Mouse (Mus musculus) frontal cortex, postnatal 36 days (tissue): Measurements from ENCODE around the gene Dusp22.

ENCODE experiments used
- DNase-seq, 2 experiments: peaks; one replicate each; pipeline ENCODE4 v3.0.0; 2022; ENCODE audit warnings: low spot score in 2 of 2

Gene Dusp22

DNA sequence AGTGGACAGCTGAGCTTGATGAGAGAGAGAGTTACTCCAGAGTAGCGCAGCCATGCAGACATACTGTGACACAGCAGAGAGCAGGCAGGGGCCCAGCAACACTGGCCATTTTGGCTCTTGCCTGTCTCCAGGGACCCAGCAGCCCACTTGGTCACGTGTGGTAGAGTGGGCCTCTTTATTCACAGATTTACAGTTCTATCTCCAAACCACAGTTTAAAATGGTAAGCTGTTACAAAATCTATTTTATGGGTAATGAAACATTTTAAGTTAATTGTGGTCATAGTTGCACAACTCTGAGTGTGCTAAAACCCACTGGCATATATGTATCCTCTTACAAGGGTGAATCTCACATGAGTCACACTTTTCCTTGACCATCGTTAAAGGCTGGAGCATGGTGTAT is 9.5 kb downstream of the Dusp22 start:
- DNase-seq: no peak

DNA sequence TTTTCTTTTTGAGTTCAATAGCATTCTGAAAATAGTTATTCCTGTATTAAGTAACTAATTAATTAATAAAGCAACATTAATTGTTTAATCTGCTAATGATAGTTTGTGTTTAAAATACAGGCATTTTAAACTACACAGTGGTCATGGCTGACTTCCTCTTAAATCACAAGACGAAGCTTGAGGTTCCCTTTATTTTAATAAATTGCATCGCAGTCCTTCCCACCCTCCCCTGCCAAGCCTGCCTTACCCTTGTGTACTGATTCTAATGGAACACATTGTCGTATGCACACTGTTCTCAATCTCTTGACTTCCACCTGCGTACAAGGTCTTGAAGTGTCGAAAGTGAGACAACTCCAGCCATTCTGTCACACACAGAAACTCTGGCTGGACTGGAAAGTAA is 14.1 kb downstream of the Dusp22 start:
- no peak for DNase-seq

DNA sequence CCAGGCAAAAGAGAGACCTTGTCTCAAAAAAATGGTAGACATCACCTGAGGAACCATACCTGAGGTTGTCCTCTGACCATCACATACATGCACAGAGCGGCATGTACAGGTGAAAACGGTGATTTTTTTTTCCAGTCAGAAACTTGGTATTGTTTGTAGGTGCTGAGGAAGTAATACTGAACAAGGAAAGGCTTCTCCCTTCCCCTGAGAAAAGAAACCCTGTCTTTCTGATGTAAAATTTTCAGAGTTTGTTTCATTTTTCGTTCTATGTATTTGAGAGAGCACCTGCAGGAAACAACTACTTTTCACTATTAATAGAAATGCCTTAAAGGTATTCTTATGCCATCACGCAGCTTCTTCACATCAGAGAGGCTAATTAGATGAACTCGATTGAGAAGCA is 19.0 kb downstream of the Dusp22 start:
- no peak for DNase-seq

DNA sequence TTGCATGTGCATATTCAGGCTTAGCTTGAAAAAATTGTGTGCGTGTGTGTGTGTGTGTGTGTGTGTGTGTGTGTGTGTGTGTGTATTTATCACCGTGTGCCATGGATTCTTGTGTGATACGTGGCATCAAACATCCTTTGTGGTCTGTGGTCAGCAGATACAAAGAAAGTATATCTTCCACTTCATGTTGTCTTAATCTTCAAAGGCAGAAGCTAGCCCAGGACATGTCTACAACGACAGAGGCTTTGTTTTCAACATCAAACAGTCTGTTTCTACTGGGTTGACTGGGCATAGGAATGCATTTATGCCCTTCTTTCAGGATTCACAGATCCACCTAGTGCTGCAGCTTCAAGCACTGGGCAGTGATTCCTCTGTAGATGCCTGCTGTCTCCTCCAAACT is 22.1 kb downstream of the Dusp22 start:
- no peak for DNase-seq

DNA sequence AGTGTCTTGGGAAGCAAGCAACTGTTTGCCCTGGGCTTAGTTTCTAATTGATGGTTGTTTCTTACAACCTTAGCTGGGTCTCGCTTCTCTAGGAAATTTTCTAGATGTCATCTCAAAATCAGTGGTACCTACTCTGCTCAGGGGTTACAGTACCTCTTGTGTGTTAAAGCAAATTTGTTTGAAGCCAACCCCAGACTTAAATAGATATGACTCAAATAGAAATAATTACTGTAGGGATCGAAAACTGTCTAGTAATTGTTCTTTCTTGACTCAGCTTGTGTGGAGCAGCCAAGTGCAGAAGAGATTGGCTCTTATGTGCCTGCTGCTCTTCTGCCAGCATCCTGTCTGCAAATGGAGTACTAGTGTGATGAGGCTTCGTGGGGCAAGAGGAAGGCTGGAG is 22.5 kb downstream of the Dusp22 start:
- no peak for DNase-seq

DNA sequence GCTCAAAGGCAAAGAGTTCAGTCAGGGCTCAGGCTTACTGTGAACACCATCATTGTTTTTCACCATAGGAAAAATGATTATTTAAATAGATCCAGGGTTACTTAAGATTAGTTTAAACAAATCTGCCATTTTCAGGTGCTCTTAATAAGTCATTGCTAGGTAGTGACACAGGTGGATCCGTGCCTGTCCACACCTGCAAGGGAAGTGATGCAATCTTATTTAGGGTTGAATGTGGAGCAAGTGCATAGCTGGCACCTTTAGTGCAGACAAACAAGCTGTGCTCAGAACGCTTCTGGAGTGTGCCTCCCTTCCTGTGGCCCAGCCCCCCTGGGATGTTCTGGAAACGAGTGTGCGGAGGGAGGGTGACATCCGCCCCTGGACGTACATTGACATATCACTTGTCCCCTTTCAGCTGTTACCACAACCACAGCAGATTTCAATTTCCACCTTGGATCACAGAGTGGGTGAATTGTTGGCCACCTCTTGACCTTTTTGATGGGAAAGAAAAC is 24.9 kb downstream of the Dusp22 start:
- DNase-seq: no peak

DNA sequence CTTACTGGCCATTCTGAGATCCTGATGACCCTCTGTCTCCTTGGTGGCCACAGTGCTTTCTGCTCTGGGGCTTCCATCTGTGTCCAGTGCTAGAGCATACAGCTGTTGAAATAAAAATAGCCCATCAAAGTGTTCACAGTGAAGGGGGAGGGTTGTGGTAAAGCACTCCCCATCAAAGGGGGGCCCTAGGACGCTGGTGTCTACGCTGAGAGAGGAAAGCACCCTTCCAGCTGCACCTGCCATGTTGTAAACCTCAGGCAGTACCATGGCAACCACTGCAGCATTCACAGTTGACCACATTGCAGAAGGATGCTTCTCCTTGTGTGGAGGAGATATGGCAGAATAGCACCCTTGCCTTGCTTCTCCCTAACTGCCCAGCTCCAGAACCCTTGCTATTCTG is 26.2 kb downstream of the Dusp22 start:
- DNase-seq: no peak

DNA sequence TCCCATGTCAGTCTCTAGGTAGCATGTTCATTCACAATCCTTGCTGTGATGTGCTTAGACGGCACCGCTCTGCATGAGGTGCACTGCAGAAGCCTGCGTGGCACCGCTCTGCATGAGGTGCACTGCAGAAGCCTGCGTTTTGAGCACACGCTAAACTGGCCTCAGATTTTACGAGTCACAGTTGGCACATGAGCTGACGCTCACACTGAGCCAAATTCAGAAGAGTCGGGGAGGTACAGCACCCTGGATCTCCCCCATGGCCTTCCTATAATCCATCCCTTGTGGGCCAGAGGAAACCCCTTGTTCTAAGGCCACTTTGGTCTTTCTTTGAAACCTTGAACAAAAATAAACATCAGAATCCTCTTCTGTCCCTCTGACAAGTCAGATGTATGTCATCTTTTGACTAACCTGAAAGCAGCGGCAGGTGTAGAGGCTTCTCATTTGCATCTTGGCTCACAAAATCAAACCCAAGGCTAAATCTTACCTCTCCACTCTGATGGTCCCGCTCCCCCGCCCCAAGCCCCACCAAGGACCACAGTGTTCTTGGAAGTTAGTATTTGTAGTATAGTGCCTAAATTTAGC is 28.3 kb downstream of the Dusp22 start:
- no peak for DNase-seq

DNA sequence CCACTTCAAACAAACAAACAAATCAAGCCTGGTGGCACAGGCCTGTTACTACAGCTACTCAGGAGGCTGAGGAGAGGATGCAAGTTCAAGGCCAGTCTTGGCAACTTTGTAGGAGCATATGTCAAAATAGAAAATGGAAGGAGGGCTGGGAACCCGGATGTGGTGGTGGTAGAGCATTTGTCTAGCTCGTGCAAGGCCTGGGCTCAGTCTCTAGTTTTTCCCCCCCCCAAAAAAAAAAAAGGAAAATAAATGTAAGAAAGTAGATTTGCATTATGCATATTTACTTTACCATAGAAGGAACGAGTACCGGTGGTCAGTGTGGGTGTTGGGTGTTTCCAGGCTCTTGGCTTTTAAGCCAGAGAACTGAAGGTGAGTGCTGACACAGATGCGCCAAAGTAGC is 29.7 kb downstream of the Dusp22 start:
- no peak for DNase-seq

DNA sequence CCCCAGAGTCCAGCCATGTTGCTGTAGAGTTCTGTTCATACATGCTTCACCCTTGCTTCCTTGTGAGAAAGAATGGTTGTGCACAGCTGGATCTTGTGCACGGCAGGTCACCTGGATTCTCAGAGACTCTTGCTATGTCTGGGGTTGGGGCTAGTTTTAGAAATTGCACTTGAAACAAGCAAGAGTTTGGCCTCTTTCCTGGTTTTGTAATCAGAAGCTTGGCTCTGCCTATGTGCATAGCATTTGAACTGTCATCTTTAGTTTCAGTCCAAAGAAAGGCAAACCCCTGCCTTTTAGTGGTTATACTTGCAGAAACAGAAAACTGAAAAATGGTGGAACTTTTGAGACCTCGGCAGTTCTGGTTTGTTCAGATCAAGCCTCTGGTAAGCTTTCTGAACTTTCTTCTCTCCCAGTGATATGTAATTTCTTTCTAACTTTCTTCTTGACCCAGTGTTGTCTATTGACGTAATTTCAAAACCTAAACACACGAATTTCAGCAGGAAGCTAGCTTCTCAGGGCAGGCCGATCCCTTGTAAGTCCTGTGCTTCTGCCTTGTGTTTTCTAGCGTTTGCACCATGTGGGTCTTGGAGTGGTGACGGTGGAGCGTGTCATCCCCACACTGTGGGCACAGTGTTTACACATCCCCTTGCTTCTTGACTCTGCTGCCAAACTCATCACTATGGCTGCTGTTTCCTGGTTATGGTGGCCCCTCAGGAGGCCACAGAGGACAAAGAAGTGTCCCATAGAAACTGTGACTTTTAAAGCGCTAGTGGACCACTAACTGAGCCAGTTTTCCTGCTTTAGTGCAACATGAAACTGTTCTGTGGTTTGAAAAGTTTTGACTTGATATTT is 31.9 kb downstream of the Dusp22 start:
- DNase-seq: no peak

DNA sequence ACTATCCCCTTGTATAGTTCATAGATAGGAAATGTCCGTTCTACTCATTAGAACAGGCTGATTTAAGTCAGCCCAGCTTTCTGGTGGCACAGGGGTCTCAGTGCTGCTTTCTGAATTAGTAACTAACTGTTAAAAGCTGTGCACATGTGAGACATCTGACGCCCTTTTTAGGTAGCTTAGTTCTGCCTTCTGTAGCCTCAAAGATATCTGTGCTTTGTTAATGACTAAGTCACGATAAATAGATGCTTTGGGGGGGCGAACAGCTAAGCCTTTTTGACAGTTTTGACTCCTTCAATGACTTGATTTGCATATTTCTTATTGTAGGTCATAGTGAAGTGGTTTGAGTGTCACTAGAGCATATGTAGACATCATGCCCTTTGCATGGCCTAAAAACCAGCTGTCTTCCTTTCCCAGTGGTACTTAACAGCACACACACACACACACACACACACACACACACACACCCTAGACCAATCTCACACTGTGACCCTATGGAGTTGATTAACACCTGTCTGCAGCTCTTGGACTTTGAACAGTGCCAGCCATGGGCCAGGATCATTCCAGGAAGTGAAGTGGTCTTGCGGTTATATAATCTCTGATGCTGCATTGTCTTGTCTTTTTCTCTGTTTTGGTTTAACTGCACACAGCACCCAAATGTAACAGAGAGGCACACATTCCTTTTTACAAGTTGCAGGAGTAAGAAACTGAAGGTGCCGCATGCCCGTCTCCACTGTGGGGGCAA is 33.0 kb downstream of the Dusp22 start:
- DNase-seq: no peak

DNA sequence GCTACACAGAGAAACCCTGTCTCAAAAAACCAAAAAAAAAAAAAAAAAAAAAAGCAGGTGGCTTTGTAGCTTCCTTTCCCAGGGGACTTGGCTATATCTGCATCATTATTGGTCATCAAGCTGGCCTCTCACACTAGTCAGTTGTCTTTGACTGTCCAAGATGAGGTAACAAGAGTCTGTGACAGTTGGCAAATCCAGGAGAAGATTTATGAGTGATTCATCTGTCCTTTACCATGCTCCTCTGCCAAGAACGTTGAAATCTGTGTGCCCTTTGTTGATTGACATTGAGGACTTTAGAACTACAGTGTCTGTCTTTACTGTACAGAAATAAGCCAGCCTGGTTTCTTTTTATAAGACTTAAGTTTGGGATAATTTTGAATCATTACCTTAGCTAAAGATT is 35.4 kb downstream of the Dusp22 start:
- no peak for DNase-seq

DNA sequence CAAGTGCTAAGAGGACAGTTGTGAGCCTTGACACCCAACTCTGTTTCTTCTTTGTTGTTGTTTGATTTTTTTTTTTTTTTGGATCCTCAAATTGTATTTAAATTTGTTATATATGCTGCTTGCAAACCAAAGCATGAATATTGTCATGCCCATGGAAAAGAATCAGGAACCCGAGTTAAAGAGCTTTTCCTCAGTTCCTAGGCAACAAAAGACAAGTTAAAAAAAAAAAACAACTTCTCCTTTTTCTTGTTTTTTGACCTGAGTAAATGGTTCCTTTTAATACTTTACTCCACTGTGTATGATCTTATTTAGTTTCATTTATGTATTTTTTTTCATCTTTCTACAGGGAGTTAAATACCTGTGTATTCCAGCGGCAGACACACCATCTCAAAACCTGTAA is 36.1 kb downstream of the Dusp22 start:
- DNase-seq: no peak

DNA sequence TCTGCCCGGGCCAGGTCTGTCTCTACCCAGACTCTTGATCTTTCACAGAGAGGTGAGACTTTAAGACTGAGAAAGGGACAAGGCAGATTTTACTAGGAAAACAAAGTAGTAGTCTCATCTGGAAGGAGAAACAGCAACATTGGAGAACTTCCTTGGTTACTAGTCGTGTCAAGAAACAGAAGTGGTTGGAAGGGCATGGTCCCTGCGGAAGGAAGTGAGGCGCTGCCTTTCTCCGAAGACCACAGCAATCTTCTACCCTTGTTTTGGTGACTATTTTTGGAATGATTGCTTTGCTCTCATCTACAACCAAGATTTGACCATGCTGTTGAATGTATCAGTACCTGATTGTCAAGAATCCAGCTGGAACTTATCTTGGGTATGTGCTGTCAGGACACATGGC is 38.1 kb downstream of the Dusp22 start:
- DNase-seq: no peak

DNA sequence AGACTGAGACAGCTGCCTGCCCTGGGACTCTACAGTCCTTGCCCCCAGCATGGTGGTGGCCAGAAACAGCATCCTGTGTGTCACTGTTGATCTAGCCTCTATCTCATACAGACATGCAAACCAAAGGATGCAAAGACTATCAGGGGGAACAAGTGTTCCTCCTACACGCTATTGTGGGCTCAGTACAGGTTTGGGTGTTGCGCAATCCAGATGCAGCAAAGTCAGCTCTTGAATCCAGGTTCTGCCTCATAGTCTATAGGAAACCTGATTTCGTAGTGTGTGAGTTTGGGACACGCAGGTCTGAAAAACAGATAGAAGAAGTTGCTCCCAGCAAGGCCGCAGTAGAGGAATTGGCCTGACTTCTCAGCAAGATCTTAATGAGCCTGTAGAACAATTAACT is 42.9 kb downstream of the Dusp22 start:
- DNase-seq: no peak

DNA sequence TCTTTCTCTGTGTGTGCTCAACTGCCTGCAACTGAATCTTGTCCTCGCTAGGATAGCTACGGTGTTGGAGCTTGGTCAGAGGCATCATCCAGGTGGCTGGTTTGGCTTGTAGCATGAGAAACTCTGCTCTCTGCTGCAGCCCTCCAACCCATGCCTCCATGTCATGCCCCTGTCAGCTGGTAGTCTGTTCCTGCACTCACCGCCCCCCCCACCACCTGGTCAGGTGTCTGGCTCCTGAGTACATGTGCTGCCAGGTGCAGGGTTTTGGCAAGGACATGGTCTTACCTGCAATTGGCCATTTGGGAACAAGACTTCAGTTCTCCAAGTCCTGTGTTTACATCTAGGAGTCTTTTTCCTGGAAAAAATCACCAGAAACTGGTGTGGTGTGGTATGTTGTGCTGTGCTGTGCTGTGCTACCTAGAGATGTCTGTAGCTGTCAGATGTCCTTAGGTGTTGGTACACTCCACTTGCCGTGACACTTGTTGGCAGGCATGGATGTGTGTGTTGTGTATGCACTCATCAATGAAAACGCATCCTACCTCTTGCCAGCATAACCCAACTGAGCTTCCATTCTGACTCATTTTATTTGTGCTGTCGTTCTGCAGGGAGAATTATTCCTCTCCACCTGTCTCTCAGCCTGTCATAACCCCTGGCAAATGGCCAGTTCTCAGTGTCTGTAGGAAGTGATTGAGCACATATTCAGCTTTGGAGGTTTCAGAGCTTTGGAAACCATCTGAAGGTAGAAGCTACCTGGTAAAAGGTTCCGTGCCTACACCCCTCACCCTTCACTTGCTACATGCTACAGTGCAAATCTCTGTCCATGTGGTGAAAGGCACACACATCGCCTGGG is 44.7 kb downstream of the Dusp22 start:
- DNase-seq: no peak

DNA sequence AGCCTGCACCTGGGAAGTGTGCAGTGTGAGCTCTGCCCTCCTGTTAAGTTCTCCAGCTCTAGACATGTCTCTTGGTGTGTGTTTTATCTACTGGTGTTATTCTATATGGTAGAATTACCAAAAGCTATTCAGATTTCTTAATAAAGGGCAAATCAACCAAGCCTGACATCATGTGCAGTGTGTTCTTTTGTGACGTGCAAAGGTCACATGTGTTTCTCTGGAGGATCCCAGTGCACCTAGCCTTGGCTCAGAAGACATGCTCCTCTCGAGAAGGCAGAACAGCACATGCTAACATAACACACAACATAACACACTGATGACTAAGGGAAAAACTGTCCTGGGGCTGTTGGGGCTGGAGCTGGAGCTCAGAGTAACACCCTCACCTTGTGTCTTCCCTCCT is 51.3 kb downstream of the Dusp22 start:
- no peak for DNase-seq

DNA sequence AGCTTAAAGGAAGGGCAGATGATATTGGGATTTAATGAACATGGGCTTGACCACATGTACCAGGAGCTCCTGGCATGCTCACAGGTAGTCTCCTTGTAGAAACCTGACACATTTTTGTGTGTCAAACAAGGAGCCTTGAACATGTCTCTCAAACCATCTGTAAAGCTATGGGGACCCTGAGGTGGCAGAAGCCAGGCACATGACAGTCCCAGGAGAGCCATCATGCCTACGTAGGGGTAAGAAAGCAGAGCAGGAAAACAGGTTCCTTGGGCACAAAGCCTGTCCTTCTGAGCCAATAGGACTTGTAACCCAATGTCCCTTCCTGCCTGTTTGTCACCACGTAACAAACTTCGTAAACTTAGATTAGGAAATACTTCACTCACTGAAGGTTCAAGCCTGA is 51.9 kb downstream of the Dusp22 start:
- DNase-seq: no peak

DNA sequence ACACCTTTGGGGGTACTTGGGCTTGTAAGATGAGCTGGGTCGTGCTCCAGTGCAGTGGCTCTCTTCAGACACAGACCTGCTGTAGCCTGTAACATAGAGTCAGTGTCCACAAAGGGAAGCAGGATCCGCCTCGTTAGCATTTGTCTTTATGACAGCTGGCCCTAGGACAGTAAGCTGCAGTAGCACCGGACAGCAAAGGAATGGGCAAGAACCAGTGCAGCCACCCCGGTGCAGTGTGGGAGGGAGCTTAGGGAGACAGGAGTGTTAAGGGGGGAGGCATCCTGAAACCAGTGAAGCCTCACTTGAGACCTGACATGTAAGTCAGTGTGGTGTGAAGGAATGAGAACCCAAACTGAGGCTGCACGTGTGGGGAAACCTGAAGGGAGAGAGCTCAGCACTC is 52.5 kb downstream of the Dusp22 start:
- DNase-seq: no peak

DNA sequence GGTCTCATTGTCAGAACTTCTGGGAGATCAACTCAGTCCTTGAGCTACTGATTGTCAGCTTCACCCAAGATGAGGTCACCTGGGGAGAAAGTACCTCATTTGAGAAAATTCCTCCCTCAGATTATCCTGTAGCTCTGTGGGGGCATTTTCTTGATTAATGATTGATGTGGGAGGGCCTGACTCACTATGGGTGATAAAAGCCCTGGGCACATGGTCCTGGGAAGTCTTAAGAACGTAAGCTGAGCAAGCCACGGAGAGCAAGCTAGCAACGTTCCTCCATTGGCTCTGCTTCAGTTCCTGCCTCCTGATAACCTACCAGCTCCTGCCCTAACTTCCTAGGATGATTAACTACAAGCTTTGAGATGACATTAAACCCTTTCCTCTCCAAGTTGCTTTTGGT is 53.8 kb downstream of the Dusp22 start:
- DNase-seq: no peak

DNA sequence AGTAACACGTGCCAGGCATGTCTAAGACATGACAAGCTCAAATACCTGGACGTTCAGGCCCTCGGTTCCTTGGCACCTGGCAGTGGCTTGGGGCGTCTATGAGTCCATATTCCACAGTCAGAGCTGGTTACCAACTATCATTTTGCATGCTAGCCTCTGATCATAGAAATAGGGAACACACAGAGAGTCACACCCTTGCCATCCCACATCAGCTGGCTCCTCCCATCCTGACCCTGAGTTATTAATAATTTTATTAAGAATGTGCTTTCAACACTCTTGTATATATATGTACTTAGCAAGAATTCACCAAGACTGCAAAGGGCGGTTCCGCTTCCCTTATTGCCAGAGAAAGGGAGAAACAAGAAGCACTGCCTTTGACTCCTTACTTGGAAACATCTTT is 54.8 kb downstream of the Dusp22 start:
- DNase-seq: no peak

DNA sequence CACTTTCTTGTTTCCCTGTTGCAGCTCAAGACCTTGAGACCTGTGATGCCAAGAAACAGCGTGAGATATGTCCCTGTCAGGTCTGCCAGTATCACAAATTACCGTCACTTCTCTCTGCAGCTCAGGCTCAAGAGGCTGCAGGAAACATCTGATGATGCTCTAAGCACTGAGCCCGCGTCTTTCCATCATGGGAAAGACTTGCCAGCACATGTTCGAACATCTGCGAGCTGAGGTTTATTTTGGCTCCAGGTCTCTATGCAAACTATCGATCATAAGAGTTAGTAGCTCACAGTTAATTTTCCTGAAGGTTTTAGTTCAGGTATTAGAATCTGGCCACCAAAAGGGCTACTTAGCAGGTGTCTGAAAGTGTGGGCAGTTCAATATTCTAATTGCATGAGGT is 55.3 kb downstream of the Dusp22 start:
- no peak for DNase-seq
